Mouse (Mus musculus): Measurements from ENCODE around the gene Uox. TPM values are rescaled to one million over a fixed set of nuclear protein-coding genes. Genes with fewer than 3 reads are reported as not detected.

The Uox gene
- total and polyA plus RNA-seq, 2 experiments: 512 to 1,668 TPM

GRCm38 (mm10) chr3:146610322-146610721, 40.1 kb downstream of the Uox start:
- Histone ChIP-seq H3K27me3 (ENCODE audit: control insufficient read depth, insufficient read depth, low read length) (no peaks in the 10 kb centered on the region), H3K36me3 (ENCODE audit: control insufficient read depth, insufficient read depth, low read length) (peaks cover 75% of the 10 kb centered on the region), H3K9ac (ENCODE audit: low read depth, low read length) (no peak overlapping the region), H3K79me2 (ENCODE audit: control insufficient read depth, insufficient read depth, low read length) (peaks cover 3% of the 10 kb centered on the region; the same call in 1 of the 2 replicates), H3K27ac (replicated peaks; ENCODE audit: insufficient read depth, low read depth, low read length) (no peak overlapping the region), H3K4me3 (ENCODE audit: insufficient read depth, low read depth, low read length) (no peak overlapping the region), H3K4me1 (ENCODE audit: control insufficient read depth, insufficient read depth, low read length) (peaks cover 24% of the 10 kb centered on the region)
- TF ChIP-seq POLR2A (IDR thresholded peaks at IDR 0.05; ENCODE audit: extremely low read depth, insufficient read depth, low read length) (no peak), CTCF (IDR thresholded peaks at IDR 0.05; ENCODE audit: low read depth, low read length) (no peak)
- 65% methylated on average over 10 of the region's 10 CpGs for WGBS
- DNase-seq (ENCODE audit: extremely low read depth, low read depth, low spot score): no peak

DNA sequence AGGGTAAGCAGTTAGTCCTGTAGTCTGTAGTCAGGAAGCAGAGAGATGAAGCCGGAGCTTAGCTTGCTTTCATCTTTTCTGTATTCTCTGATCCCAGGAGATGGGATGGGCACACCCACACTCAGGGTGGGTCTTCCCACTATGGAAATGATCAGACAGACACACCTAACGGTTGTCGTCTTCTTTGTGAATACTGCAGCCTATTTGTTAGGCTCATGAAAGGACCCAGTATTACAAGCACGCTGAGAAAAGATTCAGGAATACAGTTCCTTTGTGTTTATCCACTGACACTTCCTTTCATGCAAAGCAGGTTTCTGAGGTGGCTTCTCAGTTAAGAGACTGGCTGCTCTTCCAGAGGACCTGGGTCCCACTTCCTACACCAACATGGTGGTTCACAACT, 41.0 kb downstream of the Uox start:
- Histone ChIP-seq H3K4me3 (ENCODE audit: insufficient read depth, low read depth, low read length) (no peak overlapping the region), H3K27me3 (ENCODE audit: control insufficient read depth, insufficient read depth, low read length) (no peaks in the 10 kb centered on the region), H3K9ac (ENCODE audit: low read depth, low read length) (no peak overlapping the region), H3K36me3 (ENCODE audit: control insufficient read depth, insufficient read depth, low read length) (peaks cover 72% of the 10 kb centered on the region), H3K4me1 (ENCODE audit: control insufficient read depth, insufficient read depth, low read length) (peaks cover 20% of the 10 kb centered on the region), H3K27ac (replicated peaks; ENCODE audit: insufficient read depth, low read depth, low read length) (0 out of 2 replicates have a peak overlapping the region, but pooled peaks have one; percentile 2), H3K79me2 (ENCODE audit: control insufficient read depth, insufficient read depth, low read length) (peaks cover 1% of the 10 kb centered on the region; the same call in 1 of the 2 replicates)
- TF ChIP-seq POLR2A (IDR thresholded peaks at IDR 0.05; ENCODE audit: extremely low read depth, insufficient read depth, low read length) (no peak), CTCF (IDR thresholded peaks at IDR 0.05; ENCODE audit: low read depth, low read length) (no peak)
- DNase-seq (ENCODE audit: extremely low read depth, low read depth, low spot score): no peak
- WGBS: 76% methylated on average over 4 of the region's 4 CpGs

GRCm38 (mm10) chr3:146611821-146612220, 41.6 kb downstream of the Uox start:
- Histone ChIP-seq H3K36me3 (ENCODE audit: control insufficient read depth, insufficient read depth, low read length) (peaks cover 74% of the 10 kb centered on the region), H3K27me3 (ENCODE audit: control insufficient read depth, insufficient read depth, low read length) (no peaks in the 10 kb centered on the region), H3K9ac (ENCODE audit: low read depth, low read length) (no peak overlapping the region), H3K27ac (replicated peaks; ENCODE audit: insufficient read depth, low read depth, low read length) (no peak overlapping the region; the same call in 1 of the 2 replicates), H3K4me3 (ENCODE audit: insufficient read depth, low read depth, low read length) (no peak overlapping the region), H3K4me1 (ENCODE audit: control insufficient read depth, insufficient read depth, low read length) (peaks cover 18% of the 10 kb centered on the region), H3K79me2 (ENCODE audit: control insufficient read depth, insufficient read depth, low read length) (no peaks in the 10 kb centered on the region; the same call in 1 of the 2 replicates)
- DNase-seq (ENCODE audit: extremely low read depth, low read depth, low spot score): no peak
- 13% methylated on average over 4 of the region's 4 CpGs for WGBS
- TF ChIP-seq POLR2A (IDR thresholded peaks at IDR 0.05; ENCODE audit: extremely low read depth, insufficient read depth, low read length) (no peak), CTCF (IDR thresholded peaks at IDR 0.05; ENCODE audit: low read depth, low read length) (no peak)

DNA sequence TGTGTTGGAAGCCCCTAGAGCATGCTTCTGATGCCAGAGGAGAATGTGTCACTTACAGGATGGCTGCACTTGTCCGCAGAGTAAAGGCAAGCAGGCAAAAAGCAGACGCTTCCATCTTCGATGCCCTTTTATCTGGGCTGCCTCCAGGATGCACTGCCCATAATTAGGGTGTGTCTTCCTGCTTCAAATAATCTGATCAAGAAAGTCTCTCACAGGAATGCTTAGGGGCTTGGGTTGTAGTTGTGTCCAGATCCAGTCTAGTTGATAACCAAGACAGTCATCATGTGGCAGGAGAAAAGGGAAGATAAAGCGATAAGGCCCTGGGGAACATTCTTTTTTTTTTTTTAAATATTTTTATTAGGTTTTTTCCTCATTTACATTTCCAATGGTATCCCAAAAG, 45.3 kb downstream of the Uox start, which contains the start of gene Dnase2b:
TSS of gene Dnase2b (minus strand) at position 101 of the 400 bp plus-strand sequence.
- peak; percentile 46 for DNase-seq (ENCODE audit: extremely low read depth, low read depth, low spot score)
- no peak within 1 kb of the TSS for H3K9ac ChIP-seq (ENCODE audit: low read depth, low read length)
- H3K36me3 ChIP-seq (ENCODE audit: control insufficient read depth, insufficient read depth, low read length): peaks cover 68% of the 10 kb centered on the region
- no peak within 1 kb of the TSS for H3K4me3 ChIP-seq (ENCODE audit: insufficient read depth, low read depth, low read length)
- WGBS: 64% methylated on average over 4 of the region's 4 CpGs
- peaks cover 5% of the 10 kb centered on the region; the same call in 1 of the 2 replicates for H3K4me1 ChIP-seq (ENCODE audit: control insufficient read depth, insufficient read depth, low read length)
- no peaks in the 10 kb centered on the region for H3K27me3 ChIP-seq (ENCODE audit: control insufficient read depth, insufficient read depth, low read length)
- H3K27ac ChIP-seq (replicated peaks; ENCODE audit: insufficient read depth, low read depth, low read length): no peak within 1 kb of the TSS
- no peaks in the 10 kb centered on the region; the same call in 1 of the 2 replicates for H3K79me2 ChIP-seq (ENCODE audit: control insufficient read depth, insufficient read depth, low read length)
- TF ChIP-seq CTCF (IDR thresholded peaks at IDR 0.05; ENCODE audit: low read depth, low read length) (no peak), POLR2A (IDR thresholded peaks at IDR 0.05; ENCODE audit: extremely low read depth, insufficient read depth, low read length) (no peak)

GRCm38 (mm10) chr3:146616533-146617283, 46.5 kb downstream of the Uox start:
- DNase-seq (ENCODE audit: extremely low read depth, low read depth, low spot score): peak; percentile 67
- Histone ChIP-seq H3K27me3 (ENCODE audit: control insufficient read depth, insufficient read depth, low read length) (no peaks in the 10 kb centered on the region), H3K27ac (replicated peaks; ENCODE audit: insufficient read depth, low read depth, low read length) (no peak overlapping the region), H3K36me3 (ENCODE audit: control insufficient read depth, insufficient read depth, low read length) (peaks cover 67% of the 10 kb centered on the region), H3K4me1 (ENCODE audit: control insufficient read depth, insufficient read depth, low read length) (peaks cover 2% of the 10 kb centered on the region; the same call in 1 of the 2 replicates), H3K9ac (ENCODE audit: low read depth, low read length) (no peak overlapping the region), H3K4me3 (ENCODE audit: insufficient read depth, low read depth, low read length) (no peak overlapping the region), H3K79me2 (ENCODE audit: control insufficient read depth, insufficient read depth, low read length) (no peaks in the 10 kb centered on the region; the same call in 1 of the 2 replicates)
- 34% methylated on average over 5 of the region's 5 CpGs for WGBS
- no peak for TF ChIP-seq CTCF (IDR thresholded peaks at IDR 0.05; ENCODE audit: low read depth, low read length)
- TF ChIP-seq POLR2A (IDR thresholded peaks at IDR 0.05; ENCODE audit: extremely low read depth, insufficient read depth, low read length): no peak

DNA sequence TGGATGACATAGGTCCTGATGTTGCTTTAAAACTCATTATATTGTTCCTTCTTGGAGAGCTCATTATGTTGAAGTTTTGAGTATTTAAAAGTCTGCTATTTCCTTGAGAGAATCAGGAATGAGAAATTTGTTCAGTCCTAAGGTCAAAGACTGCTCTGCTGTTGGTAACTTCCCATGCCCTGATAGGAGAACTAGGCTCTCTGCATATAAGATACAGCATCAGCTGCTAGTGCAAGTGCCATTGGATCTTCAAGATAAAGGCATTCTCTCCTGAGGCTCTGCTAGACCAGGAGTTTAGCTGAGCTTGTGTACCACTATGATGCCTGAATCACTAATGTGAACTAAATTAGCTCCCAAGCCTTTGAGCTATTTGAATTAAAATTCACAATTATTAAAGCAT, 47.7 kb downstream of the Uox start:
- Histone ChIP-seq H3K27ac (replicated peaks; ENCODE audit: insufficient read depth, low read depth, low read length) (no peak overlapping the region), H3K79me2 (ENCODE audit: control insufficient read depth, insufficient read depth, low read length) (no peaks in the 10 kb centered on the region), H3K4me1 (ENCODE audit: control insufficient read depth, insufficient read depth, low read length) (peaks cover 2% of the 10 kb centered on the region; the same call in 1 of the 2 replicates), H3K4me3 (ENCODE audit: insufficient read depth, low read depth, low read length) (no peak overlapping the region), H3K9ac (ENCODE audit: low read depth, low read length) (no peak overlapping the region), H3K27me3 (ENCODE audit: control insufficient read depth, insufficient read depth, low read length) (no peaks in the 10 kb centered on the region), H3K36me3 (ENCODE audit: control insufficient read depth, insufficient read depth, low read length) (peaks cover 70% of the 10 kb centered on the region)
- peak; percentile 57 for DNase-seq (ENCODE audit: extremely low read depth, low read depth, low spot score)
- TF ChIP-seq POLR2A (IDR thresholded peaks at IDR 0.05; ENCODE audit: extremely low read depth, insufficient read depth, low read length) (no peak), CTCF (IDR thresholded peaks at IDR 0.05; ENCODE audit: low read depth, low read length) (no peak)
